Mouse (Mus musculus) ES-E14 (cell line): ENCODE results near the gene Kif5c.

Experiments
- MAFK ChIP-seq: IDR thresholded peaks from 2 replicates; pipeline ENCODE4 v1.6.1; 2014; ENCODE audit warnings: mild to moderate bottlenecking, low read depth, low read length, inconsistent platforms; ENCODE audit not compliant: insufficient read depth
- ZC3H11A ChIP-seq: IDR thresholded peaks from 2 replicates; pipeline ENCODE4 v1.6.1; 2012; ENCODE audit warnings: low read depth, mild to moderate bottlenecking, inconsistent platforms, low read length, borderline replicate concordance

DNA sequence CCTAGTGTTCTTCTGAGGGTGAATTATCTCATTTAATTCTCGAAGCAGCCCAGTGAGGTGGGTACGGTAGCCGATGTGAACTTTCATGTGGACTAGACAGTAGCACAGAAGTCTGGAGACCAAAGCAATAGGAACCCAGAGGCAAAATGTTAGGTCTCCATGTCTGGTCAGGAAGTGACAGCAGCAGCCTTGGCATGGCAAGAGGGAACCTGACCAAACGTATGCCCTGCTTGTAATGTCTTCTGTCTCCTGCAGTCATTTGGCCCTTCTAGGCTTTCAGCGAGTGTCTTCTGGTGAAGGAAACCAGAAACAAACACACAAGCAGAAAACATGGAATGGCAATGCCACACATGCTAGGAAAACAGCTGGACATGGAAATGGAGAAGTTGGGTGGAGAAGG, 197.5 kb downstream of the Kif5c start:
- TF ChIP-seq ZC3H11A: no peak
- TF ChIP-seq MAFK: no peak
